Mouse (Mus musculus) A20 (cell line): ENCODE measurements around the gene Fam57b.
"Not testable (repeated sequence)": the region's sequence is repeated elsewhere in the genome, so short reads cannot be mapped to it uniquely, and the experiment has no call there.

ENCODE experiments used
- DNase-seq: peaks from one replicate; pipeline ENCODE4 v3.0.0-alpha.2; 2011; ENCODE audit warnings: low read depth, low spot score

Gene Fam57b

GRCm38 (mm10) chr7:126778147-126778546 lies 19.3 kb upstream of the Fam57b start:
- no peak for DNase-seq

GRCm38 (mm10) chr7:126779101-126779500 lies 18.4 kb upstream of the Fam57b start:
- not testable (repeated sequence) for DNase-seq

DNA sequence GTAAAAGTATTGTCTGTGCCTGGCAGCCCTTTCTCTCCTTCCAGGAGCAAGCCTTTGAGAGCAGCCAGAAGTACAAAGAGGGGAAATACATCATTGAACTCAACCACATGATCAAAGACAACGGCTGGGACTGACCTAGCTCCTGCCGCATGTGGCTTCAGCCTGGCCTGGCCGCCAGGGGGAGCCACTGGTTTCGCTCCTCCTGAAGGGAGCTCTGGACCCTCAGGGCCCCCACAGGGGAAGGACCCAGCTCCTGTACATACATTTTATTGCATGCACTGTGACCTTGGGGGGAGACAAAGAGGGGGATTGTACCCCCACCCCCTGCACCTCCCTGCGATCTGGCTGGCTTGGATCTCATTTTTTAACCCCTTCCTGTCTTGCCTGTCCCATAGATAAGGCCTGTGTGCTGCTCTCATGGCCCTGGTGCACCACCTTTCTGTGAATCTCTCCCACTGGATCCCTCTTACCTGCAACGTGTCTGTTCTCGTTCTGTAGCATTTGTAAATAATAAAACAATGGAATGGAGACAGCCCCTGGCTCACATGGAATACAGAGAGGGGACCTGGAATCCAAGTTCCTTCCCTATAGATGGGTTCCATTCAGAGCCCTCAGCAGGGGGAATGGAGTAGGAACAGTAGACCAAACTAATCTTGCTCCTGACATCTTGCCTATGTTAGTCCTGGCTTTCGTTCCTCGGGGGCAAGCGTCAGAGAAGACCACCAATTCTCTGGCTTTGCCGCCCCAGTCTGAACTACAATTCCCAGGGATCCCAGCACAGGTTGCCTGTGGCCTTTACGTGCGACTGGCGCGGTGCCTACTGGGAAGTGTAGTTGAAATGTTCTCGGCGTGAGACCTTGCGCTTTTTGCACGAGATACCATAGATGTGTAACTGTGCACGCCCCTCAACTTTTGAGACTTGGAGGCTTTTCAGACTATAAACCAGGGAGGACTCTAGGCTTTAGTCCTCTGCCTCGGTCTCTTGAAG lies 17.2 kb upstream of the Fam57b start:
- peak; percentile 87 for DNase-seq

DNA sequence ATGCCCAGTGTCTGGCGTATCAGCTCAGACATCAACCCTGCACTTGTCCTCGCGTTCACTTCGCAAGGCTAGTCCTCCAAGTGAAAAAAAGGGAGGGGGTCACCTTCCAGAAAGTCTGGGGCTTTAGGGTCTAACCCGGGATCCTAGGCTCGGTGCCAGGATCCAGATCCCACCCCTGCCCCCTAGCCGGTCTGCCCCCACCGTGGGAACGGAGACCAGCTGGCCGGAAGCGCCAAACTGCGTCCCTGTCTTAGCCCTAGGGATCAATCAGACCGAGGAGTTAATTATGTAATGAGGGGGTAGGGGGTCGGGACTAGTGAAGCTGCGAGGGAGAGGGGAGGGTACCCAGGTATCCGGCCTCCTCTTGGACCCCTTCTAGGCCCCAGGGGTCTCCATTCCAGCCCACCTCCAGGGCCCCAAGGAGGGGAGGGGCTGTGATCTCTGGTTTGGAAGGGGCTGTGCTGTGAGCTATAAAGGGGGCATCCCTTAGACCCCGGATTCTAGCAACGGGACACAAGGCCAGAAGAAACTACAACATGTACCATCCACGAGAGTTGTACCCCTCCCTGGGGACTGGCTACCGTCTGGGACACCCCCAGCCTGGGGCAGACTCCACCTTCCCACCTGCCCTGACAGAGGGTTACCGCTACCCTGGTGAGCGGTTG lies 16.4 kb upstream of the Fam57b start, which contains the start of gene Tbx6:
TSS of gene Tbx6 (plus strand) at position 513 of the 665 bp plus-strand sequence.
- DNase-seq = no peak

DNA sequence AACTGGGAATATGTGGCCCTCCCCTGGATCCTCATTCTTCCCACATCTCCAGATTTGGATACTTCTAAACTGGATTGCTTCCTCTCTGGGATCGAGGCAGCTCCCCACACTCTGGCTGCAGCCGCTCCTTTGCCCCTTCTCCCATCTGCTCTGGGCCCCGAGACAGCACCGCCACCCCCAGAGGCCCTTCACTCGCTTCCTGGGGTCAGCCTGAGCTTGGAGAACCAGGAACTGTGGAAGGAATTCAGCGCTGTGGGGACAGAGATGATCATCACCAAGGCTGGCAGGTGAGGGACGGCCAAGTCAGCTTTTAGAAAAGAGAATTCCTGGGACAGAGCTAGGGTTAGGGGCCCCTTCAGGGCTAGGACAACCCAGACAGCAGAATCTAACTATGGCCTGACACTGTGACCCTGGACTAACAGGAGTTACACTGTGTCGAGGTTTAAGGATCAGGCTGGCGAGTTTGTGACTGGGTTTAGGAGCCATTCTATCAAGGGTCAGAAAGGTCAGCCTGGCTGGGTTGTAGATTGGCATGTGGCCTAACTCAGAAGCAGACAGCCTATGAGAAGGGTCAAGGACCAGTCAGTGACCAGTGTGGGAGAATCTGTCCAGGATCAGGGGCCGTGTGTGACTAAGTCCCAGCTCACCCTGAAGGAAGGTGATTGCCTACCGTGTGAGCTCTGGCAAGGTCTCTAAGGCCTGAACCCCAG lies 15.7 kb upstream of the Fam57b start:
- DNase-seq = no peak

GRCm38 (mm10) chr7:126782693-126783092 lies 14.8 kb upstream of the Fam57b start:
- DNase-seq = no peak

DNA sequence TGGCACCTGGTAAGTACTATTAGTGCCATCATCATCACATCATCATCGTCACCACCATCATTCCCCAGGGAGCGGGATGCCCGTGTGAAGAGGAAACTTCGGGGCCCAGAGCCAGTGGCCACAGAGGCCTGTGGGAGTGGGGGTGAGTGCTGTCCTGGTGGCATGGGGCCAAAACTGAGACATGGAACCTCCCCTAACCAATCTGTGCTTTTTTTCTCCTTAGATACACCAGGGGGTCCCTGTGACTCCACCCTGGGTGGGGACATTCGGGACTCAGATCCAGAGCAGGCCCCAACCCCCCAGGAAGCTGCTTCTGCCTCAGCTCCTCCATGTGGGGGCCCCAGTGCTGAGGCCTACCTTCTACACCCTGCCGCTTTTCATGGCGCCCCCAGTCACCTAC lies 13.0 kb upstream of the Fam57b start:
- no peak for DNase-seq

DNA sequence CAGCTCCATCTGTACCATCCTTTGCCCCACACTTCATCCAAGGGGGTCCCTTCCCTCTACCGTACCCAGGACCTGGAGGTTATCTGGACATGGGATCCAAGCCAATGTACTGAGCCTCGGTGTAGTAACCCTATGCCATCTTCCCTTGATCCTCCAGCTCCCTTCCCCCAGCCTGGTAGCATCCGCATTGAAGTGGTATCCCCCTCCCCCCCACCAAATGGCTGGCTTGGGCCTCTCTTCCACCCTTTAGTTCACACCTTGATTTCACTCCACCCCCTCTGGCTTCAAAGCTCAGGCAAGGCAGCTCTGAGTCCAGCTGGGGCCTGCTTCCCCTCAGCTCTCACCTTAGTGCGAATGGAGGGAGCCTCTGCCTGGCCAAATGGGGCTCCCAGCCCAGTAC lies 12.4 kb upstream of the Fam57b start:
- no peak for DNase-seq

- no peak for DNase-seq
Measured at GRCm38 (mm10) chr7:126786142-126786541, 11.3 kb upstream of the Fam57b start.

GRCm38 (mm10) chr7:126789141-126789540 lies 8.3 kb upstream of the Fam57b start:
- DNase-seq = no peak

DNA sequence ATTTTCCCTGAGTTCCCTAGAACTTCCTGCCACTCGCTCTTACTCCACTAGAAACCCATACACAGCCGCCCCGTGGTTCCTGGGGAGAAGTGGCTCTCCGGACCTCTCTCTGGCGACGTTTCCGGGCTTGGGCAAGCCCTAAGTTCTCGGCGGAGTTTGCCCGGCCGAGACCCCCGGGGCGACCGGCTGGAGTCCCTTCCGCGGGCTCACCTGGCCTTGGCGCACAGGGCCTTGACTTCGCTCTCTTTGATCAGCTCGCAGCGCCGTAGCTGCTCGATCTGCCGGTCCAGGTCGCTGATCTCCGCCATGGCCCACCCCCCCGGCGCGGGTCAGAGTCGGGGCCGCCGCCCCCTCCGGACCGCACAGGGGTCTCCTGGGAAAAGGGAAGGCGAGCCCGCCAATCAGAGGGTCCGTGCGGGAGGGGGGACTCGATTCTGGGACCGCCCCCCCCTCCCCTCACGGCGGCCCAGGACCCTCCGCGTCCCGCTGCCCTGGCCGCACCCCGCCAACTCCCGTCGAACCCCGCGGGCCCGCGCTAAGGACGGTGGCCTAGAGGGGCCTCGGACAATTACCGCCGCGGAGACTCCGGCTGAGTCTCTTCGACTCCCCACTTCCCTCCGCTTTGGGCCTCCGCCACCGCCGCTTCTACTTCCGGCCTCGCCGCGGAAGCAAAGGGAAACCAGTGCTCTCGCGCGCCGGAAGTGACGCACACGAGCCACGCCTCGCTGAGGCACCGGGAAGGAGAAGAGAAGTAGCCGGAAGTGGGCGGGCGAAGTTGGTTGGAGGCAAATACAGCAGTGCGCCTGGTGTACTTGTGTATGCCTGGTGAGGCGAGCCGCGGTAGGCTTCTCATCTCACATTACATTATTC lies 5.4 kb upstream of the Fam57b start, which contains the start of gene Ppp4c:
TSS of gene Ppp4c (minus strand) at position 646 of the 870 bp plus-strand sequence.
- DNase-seq = peak; percentile 98

DNA sequence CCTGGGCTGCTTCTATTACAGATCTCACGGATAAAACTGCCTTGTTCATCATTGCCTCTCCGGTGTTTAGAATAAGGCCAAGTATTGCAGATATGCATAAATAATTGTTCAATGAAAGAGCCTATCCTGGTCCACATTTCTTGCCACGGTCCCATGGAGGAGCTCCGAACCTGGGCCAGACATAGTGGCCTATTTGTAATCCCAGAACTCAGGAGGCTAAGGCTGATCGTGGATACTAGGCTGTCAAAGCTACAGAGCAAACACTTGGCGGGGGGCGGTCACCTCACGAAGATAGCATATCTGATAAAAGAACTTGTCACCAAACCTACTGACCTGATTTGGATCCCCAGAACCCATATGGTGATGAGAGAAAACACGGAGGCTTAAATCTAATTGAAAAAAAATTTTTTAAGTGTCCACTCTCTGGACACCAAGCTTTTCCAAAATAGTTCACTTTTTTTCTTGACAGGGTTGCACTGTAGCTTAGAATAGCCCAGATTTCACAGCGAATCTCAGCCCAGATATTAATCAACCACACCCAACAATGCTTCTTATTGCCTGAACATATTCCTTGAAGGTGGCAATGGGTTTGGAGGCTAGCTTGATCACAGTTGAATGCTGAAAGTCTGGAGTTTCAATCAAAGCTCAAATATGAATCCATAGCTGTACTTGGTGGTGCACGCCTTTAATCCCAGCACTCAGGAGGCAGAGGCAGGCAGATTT lies 4.6 kb upstream of the Fam57b start:
- no peak for DNase-seq

DNA sequence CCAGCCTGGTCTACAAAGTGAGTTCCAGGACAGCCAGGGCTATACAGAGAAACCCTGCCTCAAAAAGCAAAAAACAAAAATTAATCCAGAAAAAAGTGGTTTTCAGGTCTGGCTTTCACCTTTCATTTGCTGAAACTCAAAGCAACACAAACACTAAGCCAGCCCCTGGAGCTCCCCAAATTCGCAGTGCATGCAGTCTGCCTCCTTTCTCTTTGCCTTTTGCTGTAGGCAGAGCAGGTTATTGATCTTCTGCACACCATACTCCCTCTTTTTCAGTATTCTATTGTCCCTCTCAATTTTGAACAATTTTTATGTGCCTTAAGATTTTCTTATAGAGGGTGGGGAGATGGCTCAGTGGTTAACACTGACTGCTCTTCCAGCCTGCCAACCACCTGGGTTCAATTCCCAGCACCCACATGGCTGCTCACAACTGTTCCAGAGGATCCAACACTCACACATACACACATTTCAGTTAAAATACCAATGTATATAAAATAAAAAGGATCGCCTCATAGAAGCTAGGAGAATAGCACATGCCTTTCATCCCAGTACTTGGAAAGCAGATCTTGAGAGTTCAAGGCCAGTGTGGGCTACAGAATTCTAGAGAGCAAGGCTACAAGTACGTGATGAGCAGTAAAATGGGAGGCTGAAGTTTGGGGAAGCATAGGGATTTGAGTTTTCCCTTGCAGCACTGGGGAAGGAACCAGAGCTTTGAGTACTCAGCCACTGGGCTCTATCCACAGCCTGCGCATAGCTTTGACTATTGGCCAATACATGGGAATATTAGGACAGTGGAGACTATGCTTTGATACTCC lies 3.8 kb upstream of the Fam57b start:
- peak; percentile 53 for DNase-seq

- peak; percentile 33 for DNase-seq
Measured at GRCm38 (mm10) chr7:126794271-126794605, 3.2 kb upstream of the Fam57b start.

DNA sequence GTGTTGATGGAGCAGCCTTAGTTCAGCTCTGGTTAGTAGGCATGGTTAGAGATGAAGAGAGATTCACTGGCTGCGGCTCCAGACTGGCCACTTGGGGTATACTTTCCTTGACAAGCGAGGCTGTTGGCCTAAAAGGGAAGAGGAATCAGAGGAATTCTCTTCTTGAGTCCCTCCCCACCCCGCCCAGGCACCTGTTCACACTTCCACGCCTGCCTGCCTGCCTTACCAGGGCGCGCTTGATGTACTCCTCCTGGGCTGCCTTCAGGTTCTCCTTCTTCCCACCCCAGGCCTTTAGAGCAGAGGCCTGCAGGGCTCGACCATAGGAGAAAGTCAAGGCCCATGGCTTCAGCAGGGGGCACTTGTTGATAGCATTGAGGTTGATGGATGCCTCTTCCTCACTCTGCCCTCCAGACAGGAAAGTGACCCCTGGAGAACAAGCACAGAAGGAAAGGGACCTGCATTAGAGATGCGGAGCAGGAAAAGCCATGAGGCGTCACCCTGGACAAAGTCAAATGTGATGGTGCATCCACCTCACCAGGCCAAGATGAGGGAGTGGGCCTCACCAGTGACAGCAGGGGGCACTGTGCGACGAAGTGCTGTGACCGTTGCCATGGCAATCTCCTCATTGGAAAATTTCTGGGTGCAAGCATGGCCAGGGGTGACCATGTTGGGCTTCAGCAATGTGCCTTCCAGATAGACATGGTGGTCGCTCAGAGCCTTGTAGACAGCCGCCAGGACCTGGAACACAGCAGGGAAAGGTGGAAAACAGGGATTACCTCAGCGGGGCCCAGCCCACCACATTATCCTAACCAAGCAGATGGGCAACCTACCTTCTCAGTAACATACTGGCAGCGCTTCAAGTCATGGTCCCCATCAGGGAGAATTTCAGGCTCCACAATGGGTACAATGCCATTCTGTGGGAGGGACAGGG lies 1.8 kb upstream of the Fam57b start:
- no peak for DNase-seq

GRCm38 (mm10) chr7:126796350-126796932 lies 1.0 kb upstream of the Fam57b start:
- DNase-seq = peak; percentile 32

GRCm38 (mm10) chr7:126798127-126799049 lies 920 bp downstream of the Fam57b start:
- DNase-seq = no peak
